ENCODE assay signal across 24 mouse cellular contexts in genomic region chr4:149688861-149689260, GRCm38 (mm10). TPM values are rescaled to one million over a fixed set of nuclear protein-coding genes. Genes with fewer than 3 reads are reported as not detected.
DNase-seq lines count a peak whose midpoint lies in the region; ATAC-seq and TF ChIP-seq lines count a peak whose summit lies in the region.
"Had no signal": no experiment of that assay in that cellular context is flagged by ENCODE, and none has a peak within 500 bp of the region (broad histone marks: within the 10 kb centered on the region; RNA-seq: fewer than 3 reads in every experiment).

No protein-coding gene starts in this region.

- H3K9me3 ChIP-seq in kidney, embryonic 14.5 days (ENCODE audit: control insufficient read depth, low read length), result no peaks in the 10 kb centered on the region
- H3K9me3 ChIP-seq in CH12.LX (replicated peaks; ENCODE audit: low read length), result no peaks in the 10 kb centered on the region
- no peaks in the 10 kb centered on the region for H3K9me3 ChIP-seq in ES-E14 (ENCODE audit: control insufficient read depth, insufficient read depth, low read depth, low read length)
- H3K9me3 ChIP-seq: embryonic facial prominence, embryonic 10.5 days; embryonic facial prominence, embryonic 12.5 days; forebrain, embryonic 13.5 days; forebrain, embryonic 15.5 days had no signal

- no peak for ATAC-seq in kidney, embryonic 14.5 days (ENCODE audit: low FRiP score, low TSS enrichment)
- ATAC-seq: activated CD4-positive, CD25-positive, alpha-beta regulatory T cell, adult 4 months; CD4-positive, CD25-positive, alpha-beta regulatory T cell, adult 4 months; forebrain, embryonic 13.5 days; forebrain, embryonic 15.5 days; forebrain, postnatal 0 days; Patski had no signal

- TF ChIP-seq CTCF in CH12.LX (conservative IDR thresholded peaks at IDR 0.05 in 1 of 2, IDR thresholded peaks at IDR 0.05 in 1 of 2; ENCODE audit: low read depth in 2 of 2, low read length in 2 of 2), result no peak

- no peaks in the 10 kb centered on the region for H3K36me3 ChIP-seq in kidney, embryonic 14.5 days (ENCODE audit: control insufficient read depth, insufficient read depth, low read length)
- peaks cover 35 to 72% of the 10 kb centered on the region in 2 experiments for H3K36me3 ChIP-seq in CH12.LX (replicated peaks in 1 of 2; ENCODE audit: control insufficient read depth in 1 of 2, insufficient read depth in 1 of 2, low read length in 1 of 2)
- H3K36me3 ChIP-seq in ES-E14 (ENCODE audit: control insufficient read depth, insufficient read depth, low read length, poor library complexity, severe bottlenecking), result no peaks in the 10 kb centered on the region
- H3K36me3 ChIP-seq: embryonic facial prominence, embryonic 10.5 days; embryonic facial prominence, embryonic 12.5 days; forebrain, embryonic 15.5 days had no signal

- peaks cover 81% of the 10 kb centered on the region for H3K79me2 ChIP-seq in CH12.LX (replicated peaks; ENCODE audit: control insufficient read depth, extremely low read depth, insufficient read depth, poor library complexity, severe bottlenecking)

- no peaks in the 10 kb centered on the region for H3K27me3 ChIP-seq in kidney, embryonic 14.5 days (ENCODE audit: control insufficient read depth, insufficient read depth, low read length)
- H3K27me3 ChIP-seq in CH12.LX (replicated peaks), result no peaks in the 10 kb centered on the region
- H3K27me3 ChIP-seq: embryonic facial prominence, embryonic 12.5 days; forebrain, embryonic 15.5 days; Patski had no signal

- H3K27ac ChIP-seq in kidney, embryonic 14.5 days (ENCODE audit: low read depth, low read length), result no peak overlapping the region
- H3K27ac ChIP-seq in CH12.LX (ENCODE audit: insufficient read depth, low read depth), result peak overlapping the region; percentile 11; the same call in 1 of the 2 replicates
- H3K27ac ChIP-seq in ES-E14 (ENCODE audit: insufficient read depth, low read depth, low read length, poor library complexity, severe bottlenecking), result no peak overlapping the region
- H3K27ac ChIP-seq: embryonic facial prominence, embryonic 10.5 days; embryonic facial prominence, embryonic 12.5 days; forebrain, embryonic 13.5 days; forebrain, embryonic 15.5 days had no signal

- in situ Hi-C loops in CH12.LX (cut with MboI; ENCODE audit: low pct_ligation_motif_present, low pct_unique_long_range_greater_than_20kb, low sequenced_read_pairs), result no loop called here
- in situ Hi-C loops in ES-E14 (cut with MboI; ENCODE audit: low sequenced_read_pairs in 2 of 2, unreplicated experiment in 2 of 2), result no loop called here

- H3K4me1 ChIP-seq in kidney, embryonic 14.5 days (ENCODE audit: control insufficient read depth, insufficient read depth, low read length), result 0 out of 2 replicates have a peak, but pooled peaks cover 1% of the 10 kb centered on the region
- peaks cover 42 to 95% of the 10 kb centered on the region in 2 experiments for H3K4me1 ChIP-seq in CH12.LX (ENCODE audit: control insufficient read depth in 1 of 2, insufficient read depth in 2 of 2)
- peaks cover 2 to 11% of the 10 kb centered on the region in 2 experiments; a peak in 2 of 4 replicates for H3K4me1 ChIP-seq in ES-E14 (ENCODE audit: control insufficient read depth in 2 of 2, insufficient read depth in 2 of 2, low read length in 2 of 2, poor library complexity in 1 of 2)
- H3K4me1 ChIP-seq: forebrain, embryonic 13.5 days; forebrain, embryonic 15.5 days had no signal

- no peak for TF ChIP-seq RAD21 in CH12.LX (IDR thresholded peaks at IDR 0.05; ENCODE audit: low read depth, low read length)

- dilution Hi-C loops in CH12.LX (cut with MboI; ENCODE audit: extremely low pct_ligation_motif_present, extremely low pct_unique_long_range_greater_than_20kb, low sequenced_read_pairs), result no loop called here

- no peak for TF ChIP-seq POLR2A in CH12.LX (IDR thresholded peaks at IDR 0.05; ENCODE audit: low read depth, low read length)

- H3K4me2 ChIP-seq in kidney, embryonic 14.5 days (replicated peaks; ENCODE audit: low read depth, low read length), result no peak overlapping the region
- no peak overlapping the region for H3K4me2 ChIP-seq in CH12.LX (ENCODE audit: insufficient read depth, low read depth, poor library complexity, severe bottlenecking)
- H3K4me2 ChIP-seq: embryonic facial prominence, embryonic 12.5 days; forebrain, embryonic 13.5 days; forebrain, embryonic 15.5 days had no signal

- DNase-seq in kidney, adult 11 months, result no peak
- DNase-seq in CH12.LX (ENCODE audit: extremely low read depth) (no peak), ES-E14 (ENCODE audit: low read depth, low spot score) (no peak), ZHBTc4 (ENCODE audit: low read depth, low spot score) (peak; percentile 44)
- DNase-seq in gastrocnemius, adult 18-20 months (ENCODE audit: low spot score), result no peak
- DNase-seq in left cerebral cortex, adult 9 months (ENCODE audit: low spot score in 2 of 2), result no peak
- DNase-seq: adrenal gland, adult 8-10 months; adrenal gland, postnatal 14 days; adrenal gland, postnatal 36 days; B cell, adult 2 months; cerebellum, adult 11-12 months; cerebellum, adult 2 months; cerebellum, adult 9-10 months; cerebellum, postnatal 10 days; cerebellum, postnatal 25 days; forebrain, postnatal 0 days had no signal

- H3K4me3 ChIP-seq in kidney, embryonic 14.5 days (ENCODE audit: low read length), result no peak overlapping the region
- H3K4me3 ChIP-seq in CH12.LX (replicated peaks in 1 of 3; ENCODE audit: low read depth in 2 of 3, low read length in 2 of 3, poor library complexity in 1 of 3) (no peak overlapping the region), ES-E14 (ENCODE audit: insufficient read depth in 1 of 2, low read depth in 1 of 2, low read length in 2 of 2, poor library complexity in 1 of 2, severe bottlenecking in 1 of 2) (peak overlapping the region; percentile 5 to 40; a peak in 2 of 4 replicates)
- H3K4me3 ChIP-seq: embryonic facial prominence, embryonic 10.5 days; embryonic facial prominence, embryonic 12.5 days; forebrain, embryonic 13.5 days; forebrain, embryonic 15.5 days had no signal

- H3K9ac ChIP-seq in kidney, embryonic 14.5 days (ENCODE audit: low read depth, low read length), result 0 out of 2 replicates have a peak overlapping the region, but pooled peaks have one; percentile 4
- H3K9ac ChIP-seq in CH12.LX (ENCODE audit: insufficient read depth, low read depth) (no peak overlapping the region), ES-E14 (ENCODE audit: insufficient read depth, low read depth, low read length, poor library complexity, severe bottlenecking) (peak overlapping the region; percentile 34; the same call in 1 of the 2 replicates)
- H3K9ac ChIP-seq: embryonic facial prominence, embryonic 12.5 days; forebrain, embryonic 13.5 days; forebrain, embryonic 15.5 days; forebrain, postnatal 0 days had no signal

- WGBS in kidney, embryonic 14.5 days, result 82% methylated on average over 14 of the region's 14 CpGs

- TF ChIP-seq EP300 in CH12.LX (IDR thresholded peaks at IDR 0.05; ENCODE audit: low read length), result no peak

TF ChIP-seq in CH12.LX, 34 proteins besides CTCF, POLR2A, EP300 and RAD21:
- TF ChIP-seq TCF12 (IDR thresholded peaks at IDR 0.05; ENCODE audit: low read depth, low read length), result no peak
- no peak for TF ChIP-seq MEF2A (IDR thresholded peaks at IDR 0.05; ENCODE audit: borderline replicate concordance, low read depth, low read length)
- no peak for TF ChIP-seq PAX5 (IDR thresholded peaks at IDR 0.05; ENCODE audit: low read length)
- no peak for TF ChIP-seq ZKSCAN1 (IDR thresholded peaks at IDR 0.05; ENCODE audit: borderline replicate concordance, low read depth, low read length)

TF ChIP-seq in ES-E14, 5 proteins besides CTCF, POLR2A, EP300 and RAD21:
- TF ChIP-seq ZC3H11A (IDR thresholded peaks at IDR 0.05; ENCODE audit: borderline replicate concordance, low read depth, low read length) (no peak), HCFC1 (IDR thresholded peaks at IDR 0.05; ENCODE audit: borderline replicate concordance, insufficient read depth, low read length) (no peak), MAFK (IDR thresholded peaks at IDR 0.05; ENCODE audit: insufficient read depth, low read depth, low read length) (no peak), CHD2 (IDR thresholded peaks at IDR 0.05; ENCODE audit: low read depth, low read length) (no peak), ZNF384 (IDR thresholded peaks at IDR 0.05; ENCODE audit: low read depth, low read length) (no peak)

RNA-seq across cellular contexts. Expression of gene Pik3cd, which starts 13.5 kb away (rescaled TPM):
- polyA plus RNA-seq in kidney, embryonic 14.5 days (2014; fragmentation: Nextera tagmentation; extraction: Ambion mirVana), result 1.8 and 5.5 TPM in 2 replicates
- total RNA-seq in CH12.LX (2012; rRNA removed), result 84.0 and 95.0 TPM in 2 replicates
- 57.0 and 60.3 TPM in 2 replicates for total RNA-seq in CH12.LX (2014; rRNA removed)
- polyA plus RNA-seq in CH12.LX (2012; ENCODE audit: insufficient read length, low read depth), result 62.4 and 72.1 TPM in 2 replicates
- total RNA-seq in ES-E14 (2012; rRNA removed), result 6.4 and 8.0 TPM in 2 replicates
- total RNA-seq in gastrocnemius, adult 18-20 months (2021), result 10 to 100 TPM; 10.3 to 12.7 TPM

RNA-seq across cellular contexts. Expression of gene Tmem201, which starts 49.0 kb away (rescaled TPM):
- polyA plus RNA-seq in kidney, embryonic 14.5 days (2014; fragmentation: Nextera tagmentation; extraction: Ambion mirVana), result 28.3 and 29.1 TPM in 2 replicates
- total RNA-seq in CH12.LX (2012; rRNA removed) (16.2 and 18.0 TPM in 2 replicates), CH12.LX (2014; rRNA removed) (6.4 and 6.5 TPM in 2 replicates), ES-E14 (2012; rRNA removed) (47.3 and 66.6 TPM in 2 replicates)
- 23.7 and 29.2 TPM in 2 replicates for polyA plus RNA-seq in CH12.LX (2012; ENCODE audit: insufficient read length, low read depth)
- 10 to 100 TPM; 44.9 to 46.7 TPM for total RNA-seq in gastrocnemius, adult 18-20 months (2021)

Comparison
In these comparisons a context has a peak if more than half of its experiments do, and no peak if none do; other contexts are left out.
1. H3K4me3 ChIP-seq: peak in ES-E14 (2 of 2); none in kidney, embryonic 14.5 days (single experiment) and CH12.LX (0 of 3).